Mouse (Mus musculus): ENCODE data around the gene Shc2.

The Shc2 gene

GRCm38 (mm10) chr10:79668771-79669575 is 31.3 kb upstream of the Shc2 start, which contains the start of gene Tpgs1:
TSS of gene Tpgs1 (plus strand) at chr10:79669369.
- peak; percentile 82 to 92 for DNase-seq (ENCODE audit: low spot score in 2 of 2)

GRCm38 (mm10) chr10:79668076-79668475 is 30.4 kb upstream of the Shc2 start:
- no peak for DNase-seq (ENCODE audit: low spot score in 2 of 2)

GRCm38 (mm10) chr10:79666493-79666892 is 28.8 kb upstream of the Shc2 start:
- no peak for DNase-seq (ENCODE audit: low spot score in 2 of 2)

DNA sequence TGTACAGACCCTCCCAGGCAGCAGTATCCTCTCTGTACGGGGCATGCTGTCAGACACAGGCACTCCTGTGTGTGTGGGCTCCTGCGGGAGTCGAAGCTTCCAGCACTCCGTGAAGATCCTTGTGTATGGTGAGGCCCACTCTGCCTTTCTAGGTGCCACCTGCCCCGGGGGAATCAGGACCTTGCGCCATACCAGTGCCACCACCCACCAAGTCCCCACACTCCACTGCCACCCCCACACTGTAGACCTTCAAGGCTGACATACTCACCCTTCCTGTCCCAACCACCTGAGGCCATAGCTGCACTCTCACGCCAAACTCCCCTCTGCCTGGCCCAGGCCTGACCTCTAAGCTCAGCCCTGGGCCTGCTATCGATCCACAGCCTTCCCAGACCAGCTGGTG is 27.3 kb upstream of the Shc2 start:
- DNase-seq (ENCODE audit: low spot score in 2 of 2), result no peak

DNA sequence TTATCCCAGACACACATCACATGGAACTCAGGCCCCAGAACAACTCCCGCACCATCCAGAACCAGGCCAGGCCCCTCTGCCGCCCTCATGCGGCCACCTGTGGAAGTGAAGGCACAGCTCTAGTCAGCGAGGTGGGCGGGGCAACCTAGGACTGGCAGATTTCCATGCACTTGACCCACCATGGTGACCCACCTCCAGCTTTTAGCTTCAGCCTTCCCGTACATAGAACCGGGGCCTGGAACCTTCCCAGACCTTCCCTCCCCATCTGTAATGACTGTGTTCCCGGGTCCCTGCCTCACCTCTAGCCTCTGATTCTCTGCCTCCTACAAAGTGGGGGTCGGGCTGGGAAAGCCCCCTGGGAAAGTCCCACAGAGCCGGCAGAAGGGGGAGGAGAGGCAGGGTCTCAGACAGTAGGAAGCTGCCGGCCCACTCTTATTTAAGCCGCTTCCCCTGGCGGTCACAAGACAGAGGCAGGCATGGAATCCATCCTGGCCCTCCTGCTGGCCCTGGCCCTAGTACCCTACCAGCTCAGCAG is 26.5 kb upstream of the Shc2 start, which contains the start of gene Madcam1:
Gene Madcam1, plus strand, starts transcription at position 429 of the 535 bp plus-strand sequence.
- DNase-seq (ENCODE audit: low spot score in 2 of 2), result peak; percentile 73 to 91

GRCm38 (mm10) chr10:79661861-79662260 is 24.1 kb upstream of the Shc2 start:
- no peak for DNase-seq (ENCODE audit: low spot score in 2 of 2)

DNA sequence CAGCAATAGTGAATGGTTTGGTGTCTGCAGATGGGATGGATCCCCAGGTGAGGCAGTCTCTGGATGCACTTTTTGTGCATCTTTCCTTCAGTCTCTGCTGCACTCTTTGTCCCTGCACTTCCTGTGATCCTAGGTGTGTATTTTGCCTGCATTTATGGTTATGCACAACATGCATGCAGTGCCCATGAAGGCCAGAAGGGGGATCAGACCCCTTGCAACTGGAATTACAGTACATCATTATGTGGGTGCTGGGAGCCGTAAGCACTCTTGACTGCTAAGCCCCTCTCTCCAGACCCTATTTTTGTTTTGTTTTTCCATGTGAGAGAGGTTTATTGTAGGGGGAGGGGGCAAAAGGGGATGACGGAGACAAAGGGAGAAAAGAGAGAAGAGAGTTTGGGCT is 22.6 kb upstream of the Shc2 start:
- no peak for DNase-seq (ENCODE audit: low spot score in 2 of 2)

- peak in 1 of 2 experiments; percentile 71 for DNase-seq (ENCODE audit: low spot score in 2 of 2)
Measured at GRCm38 (mm10) chr10:79658829-79659228, 21.1 kb upstream of the Shc2 start.

DNA sequence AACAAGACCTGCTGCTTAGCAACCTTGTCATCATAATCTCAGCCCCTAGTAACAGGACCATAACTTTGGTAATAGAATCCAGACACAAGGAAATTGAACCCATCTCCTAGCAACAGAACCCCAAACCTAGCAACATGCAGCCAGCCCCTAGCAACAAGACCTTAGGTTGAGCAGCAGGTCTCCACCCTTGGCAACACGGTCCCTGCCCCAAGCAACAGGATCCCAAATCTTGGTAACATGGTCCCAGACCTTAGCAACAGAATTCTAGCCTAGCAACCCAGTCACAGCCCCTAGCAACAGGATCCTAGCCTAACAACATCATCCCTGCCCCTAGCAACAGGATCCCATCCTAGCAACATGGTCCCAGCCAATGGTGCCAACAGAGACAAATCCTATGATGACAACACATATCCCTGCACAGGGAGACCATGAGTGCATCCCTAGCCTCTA is 17.3 kb upstream of the Shc2 start:
- no peak for DNase-seq (ENCODE audit: low spot score in 2 of 2)

GRCm38 (mm10) chr10:79652789-79653188 is 15.1 kb upstream of the Shc2 start:
- DNase-seq (ENCODE audit: low spot score in 2 of 2), result no peak

- peak; percentile 59 to 82 for DNase-seq (ENCODE audit: low spot score in 2 of 2)
Measured at GRCm38 (mm10) chr10:79649070-79649751, 11.5 kb upstream of the Shc2 start.

- no peak for DNase-seq (ENCODE audit: low spot score in 2 of 2)
Measured at GRCm38 (mm10) chr10:79645711-79646110, 8.0 kb upstream of the Shc2 start, which contains the start of gene Odf3l2. TSS of gene Odf3l2 (minus strand) at chr10:79645738.

- no peak for DNase-seq (ENCODE audit: low spot score in 2 of 2)
Measured at GRCm38 (mm10) chr10:79638486-79639204, 927 bp upstream of the Shc2 start.

- DNase-seq (ENCODE audit: low spot score in 2 of 2), result no peak
Measured at GRCm38 (mm10) chr10:79636287-79636686, 1.4 kb downstream of the Shc2 start.

GRCm38 (mm10) chr10:79633006-79633777 is 4.5 kb downstream of the Shc2 start:
- DNase-seq (ENCODE audit: low spot score in 2 of 2), result no peak

- no peak for DNase-seq (ENCODE audit: low spot score in 2 of 2)
Measured at GRCm38 (mm10) chr10:79631432-79631831, 6.3 kb downstream of the Shc2 start.

- no peak for DNase-seq (ENCODE audit: low spot score in 2 of 2)
Measured at GRCm38 (mm10) chr10:79628377-79628776, 9.3 kb downstream of the Shc2 start.

DNA sequence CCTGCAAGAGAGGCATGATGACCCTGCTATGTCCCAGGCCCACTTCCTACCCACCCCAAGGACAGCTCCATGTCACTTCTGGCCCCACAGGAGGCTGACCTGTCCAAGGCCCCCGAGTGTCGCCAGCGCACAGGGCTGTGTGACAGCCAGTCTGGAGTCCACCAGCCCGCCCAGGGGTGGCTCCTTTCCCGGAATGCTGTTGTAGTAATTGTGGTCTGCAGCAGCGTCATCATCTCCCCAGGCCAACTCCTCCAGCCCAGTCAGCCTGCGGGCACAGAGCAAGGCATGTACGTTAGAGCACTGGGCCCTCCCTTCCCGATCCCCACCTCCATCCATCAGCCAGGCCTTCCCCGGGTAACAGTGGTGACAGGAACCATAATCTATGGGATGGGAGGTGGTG is 11.6 kb downstream of the Shc2 start:
- DNase-seq (ENCODE audit: low spot score in 2 of 2), result no peak

GRCm38 (mm10) chr10:79625398-79625797 is 12.3 kb downstream of the Shc2 start:
- DNase-seq (ENCODE audit: low spot score in 2 of 2), result no peak

DNA sequence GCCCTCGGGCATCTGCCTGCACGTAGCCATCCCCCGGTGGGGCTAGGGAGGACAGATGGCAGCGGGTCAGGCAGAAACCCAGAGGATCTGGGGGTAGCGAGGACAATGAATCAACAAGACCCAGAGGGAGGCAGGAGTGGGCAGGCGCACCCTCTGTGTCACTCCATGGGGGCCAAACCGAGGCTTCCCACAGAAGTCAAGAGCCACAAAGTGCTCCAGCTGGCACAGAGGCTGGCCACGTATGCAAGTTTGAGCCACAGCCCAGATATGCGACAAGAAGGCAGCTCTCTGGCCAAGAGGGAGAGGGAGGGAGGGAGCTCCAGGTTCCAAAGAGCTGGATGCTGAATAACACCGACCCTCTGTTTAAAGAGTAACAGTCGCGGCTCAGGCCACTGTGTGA is 13.8 kb downstream of the Shc2 start:
- no peak for DNase-seq (ENCODE audit: low spot score in 2 of 2)

DNA sequence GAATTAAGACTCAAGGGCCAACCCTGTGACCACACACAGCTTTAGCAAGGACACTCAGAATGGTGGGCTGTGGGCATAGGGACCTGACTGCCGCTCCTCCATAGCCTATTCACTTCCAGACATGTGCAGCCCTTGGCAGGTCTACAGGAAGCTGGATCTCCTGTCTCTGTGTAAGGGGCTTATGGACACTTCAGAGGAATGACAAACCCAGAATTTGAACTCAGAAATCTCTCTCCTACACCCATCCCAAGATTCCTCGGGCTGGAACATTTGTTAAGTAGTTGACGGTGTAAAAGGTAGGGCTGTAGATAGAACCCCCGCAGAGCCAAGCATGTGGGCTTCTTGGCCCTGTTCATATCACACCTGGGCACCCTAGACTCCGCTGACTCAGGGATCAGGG is 21.3 kb downstream of the Shc2 start:
- DNase-seq (ENCODE audit: low spot score in 2 of 2), result no peak

Data from spleen, postnatal 4 days (tissue).